Mouse (Mus musculus): ENCODE data around the gene Col19a1.

Col19a1 gene

DNA sequence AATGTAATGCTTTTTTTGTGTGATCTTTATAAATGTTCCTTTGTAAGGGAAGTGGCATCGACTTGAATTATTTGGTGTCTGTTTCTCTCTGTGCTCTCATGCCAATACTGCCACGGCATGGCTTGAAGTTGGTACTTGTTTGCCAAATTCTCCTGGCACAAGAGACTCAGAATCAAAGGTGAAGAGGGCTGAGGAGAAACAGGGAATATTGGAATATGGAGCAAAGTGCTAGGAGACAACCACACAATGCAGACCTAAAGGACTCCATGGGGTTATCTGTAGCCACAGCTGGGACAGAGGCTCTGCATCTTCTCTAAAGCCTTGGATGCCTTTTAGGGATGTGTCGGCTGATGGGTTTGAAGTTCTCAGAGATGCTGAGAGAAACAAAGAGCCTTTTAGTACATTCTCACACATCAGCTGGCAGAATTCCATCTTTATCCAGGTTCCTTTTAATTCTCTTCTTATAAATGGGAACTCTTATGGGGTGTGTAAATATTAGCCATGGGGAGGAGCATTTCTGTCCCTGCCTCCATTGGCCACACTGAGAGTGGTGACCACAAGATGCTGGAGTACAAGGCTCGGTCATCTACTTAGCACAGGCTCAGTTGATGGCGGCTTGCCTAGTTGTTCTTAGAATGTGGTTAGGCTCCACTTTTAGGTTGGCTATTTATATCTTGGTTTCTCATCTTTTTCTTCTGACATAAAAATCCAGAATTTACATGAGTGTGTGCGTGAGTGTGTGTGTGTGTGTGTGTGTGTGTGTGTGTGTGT lies 360.1 kb downstream of the Col19a1 start:
- no peak for DNase-seq (ENCODE audit: low spot score in 2 of 2)

- DNase-seq (ENCODE audit: low spot score in 2 of 2): no peak
These were observed 361.3 kb downstream of the Col19a1 start for GRCm38 (mm10) chr1:24225825-24226526.

- DNase-seq (ENCODE audit: low spot score in 2 of 2): no peak
These were observed 364.2 kb downstream of the Col19a1 start for GRCm38 (mm10) chr1:24222981-24223612.

DNA sequence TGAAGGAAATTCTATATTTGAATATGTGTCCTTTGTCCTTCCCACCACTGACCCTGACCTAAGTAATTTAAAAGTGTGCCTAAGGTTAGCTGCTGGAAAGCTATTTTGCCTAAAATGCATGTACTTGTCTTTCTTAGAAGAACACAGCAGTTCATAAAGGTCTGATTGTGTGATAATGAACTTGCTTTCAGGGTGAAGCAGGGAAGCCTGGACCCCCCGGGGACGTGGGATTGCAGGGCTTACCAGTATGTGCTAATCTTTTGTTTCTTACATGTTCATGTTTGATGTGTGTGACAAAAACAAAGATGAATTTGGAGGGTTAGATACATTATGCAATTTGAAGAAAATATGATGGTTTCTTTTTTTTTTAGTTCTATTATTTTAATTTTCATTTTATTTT lies 365.0 kb downstream of the Col19a1 start:
- no peak for DNase-seq (ENCODE audit: low spot score in 2 of 2)

GRCm38 (mm10) chr1:24219041-24219440 lies 368.2 kb downstream of the Col19a1 start:
- no peak for DNase-seq (ENCODE audit: low spot score in 2 of 2)
